Mouse (Mus musculus): Measurements from ENCODE around the gene Kcnk7.

Gene Kcnk7

DNA sequence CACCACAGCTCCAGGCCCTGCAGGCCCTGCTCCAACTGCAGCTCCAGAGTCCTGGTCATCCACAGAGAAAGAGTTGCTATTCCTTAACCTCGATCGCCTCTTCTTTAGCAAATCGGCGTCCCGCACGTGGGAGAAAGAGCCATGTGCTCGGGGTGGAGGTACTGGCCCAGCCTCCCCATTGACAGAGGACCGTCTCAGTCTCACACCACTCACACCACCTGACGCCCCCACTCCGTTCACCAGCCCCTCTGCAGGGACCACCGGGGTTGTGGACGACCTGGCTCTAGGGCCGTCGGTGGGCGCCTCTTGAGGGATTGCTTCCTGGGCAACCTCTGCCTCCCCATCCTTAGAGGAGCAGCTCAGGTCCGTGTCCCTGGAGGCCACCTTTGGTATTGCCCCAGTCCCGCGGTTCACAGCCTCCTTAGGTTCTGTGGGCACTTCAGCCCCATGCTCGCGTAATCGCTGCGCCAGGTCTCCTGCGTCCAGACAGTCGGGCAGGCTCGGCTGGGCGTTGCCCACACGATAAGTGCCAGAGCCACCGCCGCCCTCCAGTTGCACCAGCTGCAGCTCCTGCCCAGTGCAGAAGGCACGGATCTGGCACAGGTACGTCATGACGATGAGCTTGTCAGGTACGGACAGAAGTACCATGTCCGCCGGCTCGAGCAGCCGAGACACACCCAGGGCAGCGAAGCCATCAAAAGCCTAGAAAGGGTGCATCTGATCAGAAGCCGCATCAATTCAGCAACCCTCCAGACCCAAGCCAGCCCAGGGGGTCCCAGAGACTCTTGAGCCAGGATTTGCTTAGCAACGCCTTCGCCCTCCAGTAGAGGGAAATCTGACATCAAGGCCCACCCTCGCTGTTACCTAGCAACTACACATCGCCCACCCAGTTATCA is 11.9 kb downstream of the Kcnk7 start:
- in situ Hi-C loops (cut with MboI; ENCODE audit: low pct_unique_long_range_greater_than_20kb in 1 of 2, low sequenced_read_pairs in 2 of 2, unreplicated experiment in 1 of 2) = no loop called here

DNA sequence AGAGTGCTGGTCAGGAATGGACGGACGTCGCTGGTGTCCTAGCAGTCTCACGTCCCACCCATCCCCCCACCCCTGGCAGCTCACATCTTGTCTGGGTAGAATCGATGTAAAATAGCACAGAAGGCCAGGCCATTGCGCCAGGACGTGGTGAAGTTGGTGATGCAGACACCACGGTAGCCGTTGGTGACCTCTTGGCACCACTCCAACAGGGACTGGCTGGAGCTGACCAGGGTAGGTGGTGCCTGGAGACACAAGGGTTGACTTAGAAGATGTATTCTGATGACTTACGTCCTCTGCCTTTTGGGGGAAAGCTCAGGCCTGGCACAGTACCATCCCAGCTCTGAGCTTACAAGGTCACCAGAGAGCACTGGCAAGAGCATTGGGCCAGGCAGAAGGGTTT is 12.8 kb downstream of the Kcnk7 start:
- in situ Hi-C loops (cut with MboI; ENCODE audit: low pct_unique_long_range_greater_than_20kb in 1 of 2, low sequenced_read_pairs in 2 of 2, unreplicated experiment in 1 of 2) = no loop called here

DNA sequence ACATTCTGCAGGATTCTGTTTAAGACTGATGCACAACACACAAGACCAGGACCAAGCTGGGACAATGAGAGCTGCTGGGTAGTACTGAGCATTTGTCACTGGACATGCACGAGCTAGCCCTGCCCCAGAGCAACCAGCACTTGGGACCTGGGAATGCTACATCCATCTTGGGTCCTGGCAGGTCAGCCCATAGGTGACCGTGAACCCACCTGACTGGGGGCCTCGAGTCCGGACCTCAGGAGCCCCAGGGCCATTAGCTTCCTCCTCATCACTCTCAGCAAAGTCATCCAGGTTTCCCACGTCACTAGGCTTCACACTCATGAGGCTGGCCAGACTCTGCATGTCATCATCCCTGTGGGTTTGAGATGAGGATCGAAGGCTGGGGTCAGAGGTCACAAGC is 17.1 kb downstream of the Kcnk7 start:
- in situ Hi-C loops (cut with MboI; ENCODE audit: low pct_unique_long_range_greater_than_20kb in 1 of 2, low sequenced_read_pairs in 2 of 2, unreplicated experiment in 1 of 2) = no loop called here

DNA sequence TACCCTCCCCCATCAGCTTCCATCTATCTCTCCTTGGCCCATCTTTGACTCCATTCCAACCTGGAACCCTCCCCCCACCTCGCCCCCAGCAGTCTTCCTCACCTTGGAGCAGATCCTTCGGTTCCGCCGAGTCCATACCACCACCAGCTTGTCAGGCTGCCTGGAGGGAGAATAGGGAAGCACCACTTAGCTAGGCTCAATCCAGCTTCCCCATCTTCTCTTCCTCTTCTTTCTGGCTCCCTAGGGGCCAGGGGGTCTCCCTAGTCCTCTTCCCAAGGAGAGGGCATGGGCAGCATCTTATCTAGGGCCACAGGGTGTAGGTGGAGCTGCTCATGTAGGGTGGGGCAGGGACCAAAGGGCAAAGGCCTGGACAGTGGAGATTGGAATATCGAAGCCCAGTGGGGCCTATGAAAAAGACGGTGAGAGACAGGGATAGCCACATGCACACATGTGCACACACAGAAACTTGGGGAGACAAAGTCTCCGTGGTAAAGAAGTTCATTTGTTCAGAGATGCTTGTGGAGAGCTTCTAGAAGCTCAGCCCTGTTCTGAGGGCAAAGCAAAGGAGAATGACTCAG is 18.8 kb downstream of the Kcnk7 start:
- in situ Hi-C loops (cut with MboI; ENCODE audit: low pct_unique_long_range_greater_than_20kb in 1 of 2, low sequenced_read_pairs in 2 of 2, unreplicated experiment in 1 of 2) = no loop called here

DNA sequence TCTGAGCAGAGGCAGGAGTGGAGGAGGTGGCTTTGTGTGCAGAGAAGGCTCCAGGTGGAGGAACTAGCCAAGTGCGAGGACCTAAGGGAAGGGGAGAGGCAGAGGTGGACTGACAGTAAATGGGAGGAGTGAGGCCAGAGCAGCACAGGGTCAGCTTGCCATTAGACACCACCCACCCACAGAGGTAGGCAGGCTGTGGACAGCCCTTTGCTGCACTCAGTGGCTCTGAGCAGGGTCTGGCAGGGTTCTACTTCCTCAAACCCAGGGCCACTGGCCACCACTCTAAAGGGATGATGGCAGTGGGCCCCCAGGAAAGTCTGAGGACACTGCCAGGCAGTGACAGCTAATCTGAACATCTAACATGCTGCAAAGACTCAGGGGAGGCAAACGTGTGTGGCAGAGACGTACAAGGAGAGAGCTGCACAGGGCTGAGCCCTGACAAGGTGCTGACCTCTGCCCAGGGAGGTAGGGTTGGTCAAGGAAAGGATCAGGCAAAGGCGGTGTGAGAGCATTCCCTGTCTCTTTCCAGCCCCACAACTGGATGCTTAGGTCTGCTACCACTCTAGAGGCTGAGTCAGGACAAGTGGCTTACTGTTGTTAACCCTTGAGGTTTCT is 19.9 kb downstream of the Kcnk7 start:
- in situ Hi-C loops (cut with MboI; ENCODE audit: low pct_unique_long_range_greater_than_20kb in 1 of 2, low sequenced_read_pairs in 2 of 2, unreplicated experiment in 1 of 2) = no loop called here

DNA sequence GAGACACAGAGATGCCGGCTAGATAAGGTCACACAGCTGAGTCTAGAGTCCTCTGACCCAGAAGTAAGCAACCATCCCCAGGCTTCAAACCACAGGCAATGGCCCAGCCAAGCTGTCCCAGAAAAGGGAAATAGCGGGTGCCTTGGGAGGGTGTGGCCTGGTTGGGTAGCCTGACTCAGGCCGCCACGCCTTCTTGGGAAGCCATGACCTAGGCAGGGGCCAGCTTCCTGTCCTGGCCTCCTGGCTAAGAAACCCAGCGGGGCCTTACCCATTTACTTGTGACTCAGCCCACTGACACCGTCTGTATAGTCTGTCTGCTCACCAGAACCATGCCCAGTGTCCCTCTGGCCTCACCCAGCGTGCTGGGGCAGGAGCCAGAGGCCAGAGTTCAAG is 20.4 kb downstream of the Kcnk7 start:
- in situ Hi-C loops (cut with MboI; ENCODE audit: low pct_unique_long_range_greater_than_20kb in 1 of 2, low sequenced_read_pairs in 2 of 2, unreplicated experiment in 1 of 2) = no loop called here

DNA sequence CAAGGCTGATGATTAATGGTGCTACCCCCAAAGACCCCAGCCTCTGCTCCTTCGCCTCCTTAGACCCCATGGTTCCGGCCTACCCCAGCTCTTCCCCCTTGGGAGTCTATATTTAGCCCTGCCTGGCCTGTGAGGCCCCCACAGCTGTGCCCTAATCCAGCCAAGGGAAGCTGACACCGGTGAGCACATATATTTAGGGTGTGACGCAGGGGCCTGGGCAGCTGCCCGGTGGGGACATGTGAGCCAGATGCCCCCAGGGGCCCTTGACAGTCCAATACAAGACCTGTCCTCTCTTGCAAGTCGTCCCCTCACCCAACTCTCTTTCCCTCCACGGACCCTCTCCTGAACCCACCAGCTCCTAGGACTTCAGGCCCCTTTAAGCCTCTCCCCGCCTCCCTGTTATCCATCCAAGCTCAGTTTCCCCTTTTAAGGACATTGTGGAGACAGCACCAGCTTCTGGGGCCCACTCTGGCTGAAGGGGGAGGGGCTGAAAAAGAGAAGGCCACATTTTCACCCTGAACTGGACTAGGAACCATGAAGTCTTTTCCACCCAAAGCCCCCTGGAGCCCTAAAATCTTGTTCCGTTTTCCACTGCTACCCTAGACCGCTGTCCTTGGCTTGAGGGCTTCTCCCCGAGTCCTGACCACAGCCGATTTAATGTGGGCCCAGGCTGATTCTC is 21.0 kb downstream of the Kcnk7 start:
- in situ Hi-C loops (cut with MboI; ENCODE audit: low pct_unique_long_range_greater_than_20kb in 1 of 2, low sequenced_read_pairs in 2 of 2, unreplicated experiment in 1 of 2) = no loop called here

DNA sequence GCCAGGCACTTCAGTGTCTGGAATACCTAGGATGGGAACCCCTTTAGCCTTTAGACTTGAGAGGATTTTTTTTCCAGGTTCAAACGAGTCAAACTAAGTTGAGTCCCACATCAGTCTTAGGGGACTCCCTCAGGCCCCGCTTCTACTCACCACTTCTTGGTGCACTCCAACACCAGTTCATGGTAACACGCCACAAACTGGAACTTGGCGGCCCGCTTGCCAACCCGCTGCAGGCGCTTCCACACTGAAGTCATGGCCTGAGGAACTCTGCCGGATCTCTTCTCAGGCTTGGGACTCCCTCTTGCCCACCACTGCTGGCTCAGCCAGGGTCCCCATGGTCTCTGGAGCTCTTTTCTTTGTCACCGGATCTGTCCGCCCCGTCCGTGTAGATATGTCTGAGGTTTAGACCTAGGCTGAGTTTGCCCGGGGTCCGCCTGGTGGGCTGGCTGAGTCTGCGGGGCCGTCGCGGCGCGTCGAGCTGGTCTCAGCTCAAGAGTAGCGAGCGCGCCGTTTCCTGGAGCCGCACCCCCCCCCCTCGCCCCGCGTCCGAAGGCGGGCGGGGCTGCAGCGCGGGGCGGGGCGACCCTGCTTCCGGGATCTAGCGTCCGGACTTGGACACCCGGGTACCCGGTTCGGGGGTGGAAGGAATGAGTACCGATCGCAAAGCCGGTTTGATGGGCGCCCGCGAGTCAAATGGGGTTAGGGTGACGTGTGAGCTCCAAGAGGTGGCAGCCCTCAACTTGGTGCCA is 21.8 kb downstream of the Kcnk7 start, which contains the start of gene Ehbp1l1:
TSS of gene Ehbp1l1 (minus strand) at position 551 of the 749 bp plus-strand sequence.
- in situ Hi-C loops (cut with MboI; ENCODE audit: low pct_unique_long_range_greater_than_20kb in 1 of 2, low sequenced_read_pairs in 2 of 2, unreplicated experiment in 1 of 2) = no loop called here

DNA sequence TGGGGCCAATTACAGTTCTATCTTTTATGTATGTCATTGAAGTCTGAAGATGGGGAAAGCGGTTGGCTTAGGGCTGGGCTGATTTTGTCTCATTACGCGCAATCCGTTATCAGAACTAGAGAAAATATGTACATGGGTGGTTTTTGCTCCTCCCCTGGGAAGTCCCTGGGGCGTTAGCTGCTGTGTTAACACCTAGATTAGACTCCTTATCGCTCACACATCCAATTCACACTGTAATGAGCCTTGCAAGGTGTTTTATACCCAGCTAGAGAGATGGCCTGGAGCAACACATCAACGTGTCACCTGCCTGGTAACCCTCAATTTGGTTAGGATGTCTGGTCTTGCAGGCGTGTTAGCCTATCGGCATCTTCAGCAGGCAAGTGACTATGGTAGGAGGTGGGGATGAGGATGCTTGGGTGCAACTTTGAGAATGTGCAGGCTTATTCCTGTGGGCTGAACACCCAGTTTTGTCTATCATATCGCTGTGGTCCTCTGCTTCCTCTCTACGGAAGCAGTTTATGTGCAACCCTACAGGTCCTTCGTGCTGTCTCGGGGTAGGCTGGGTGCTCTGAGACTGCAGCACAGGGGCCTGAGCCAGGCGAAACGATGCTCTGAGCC is 22.9 kb downstream of the Kcnk7 start:
- in situ Hi-C loops (cut with MboI; ENCODE audit: low pct_unique_long_range_greater_than_20kb in 1 of 2, low sequenced_read_pairs in 2 of 2, unreplicated experiment in 1 of 2) = no loop called here

DNA sequence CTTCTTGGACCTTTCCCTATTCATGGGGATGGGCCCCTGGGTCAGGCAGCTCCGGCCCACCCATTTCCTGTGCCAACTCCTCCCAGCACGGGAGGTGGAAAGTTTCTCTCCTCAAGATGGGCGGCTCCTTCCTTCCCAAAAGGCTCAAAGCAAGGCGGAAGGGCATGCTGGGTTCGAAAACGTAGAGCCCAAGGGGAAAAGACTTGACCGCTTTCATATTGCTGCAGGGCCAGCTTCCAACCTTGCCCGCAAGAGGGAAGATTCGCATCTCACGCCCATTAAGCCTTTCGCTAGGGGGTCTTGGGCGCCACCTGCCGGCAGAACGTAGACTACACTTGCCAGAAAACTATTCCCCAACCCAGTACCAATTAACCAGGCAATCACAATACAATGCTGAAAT is 23.5 kb downstream of the Kcnk7 start:
- in situ Hi-C loops (cut with MboI; ENCODE audit: low pct_unique_long_range_greater_than_20kb in 1 of 2, low sequenced_read_pairs in 2 of 2, unreplicated experiment in 1 of 2) = no loop called here

DNA sequence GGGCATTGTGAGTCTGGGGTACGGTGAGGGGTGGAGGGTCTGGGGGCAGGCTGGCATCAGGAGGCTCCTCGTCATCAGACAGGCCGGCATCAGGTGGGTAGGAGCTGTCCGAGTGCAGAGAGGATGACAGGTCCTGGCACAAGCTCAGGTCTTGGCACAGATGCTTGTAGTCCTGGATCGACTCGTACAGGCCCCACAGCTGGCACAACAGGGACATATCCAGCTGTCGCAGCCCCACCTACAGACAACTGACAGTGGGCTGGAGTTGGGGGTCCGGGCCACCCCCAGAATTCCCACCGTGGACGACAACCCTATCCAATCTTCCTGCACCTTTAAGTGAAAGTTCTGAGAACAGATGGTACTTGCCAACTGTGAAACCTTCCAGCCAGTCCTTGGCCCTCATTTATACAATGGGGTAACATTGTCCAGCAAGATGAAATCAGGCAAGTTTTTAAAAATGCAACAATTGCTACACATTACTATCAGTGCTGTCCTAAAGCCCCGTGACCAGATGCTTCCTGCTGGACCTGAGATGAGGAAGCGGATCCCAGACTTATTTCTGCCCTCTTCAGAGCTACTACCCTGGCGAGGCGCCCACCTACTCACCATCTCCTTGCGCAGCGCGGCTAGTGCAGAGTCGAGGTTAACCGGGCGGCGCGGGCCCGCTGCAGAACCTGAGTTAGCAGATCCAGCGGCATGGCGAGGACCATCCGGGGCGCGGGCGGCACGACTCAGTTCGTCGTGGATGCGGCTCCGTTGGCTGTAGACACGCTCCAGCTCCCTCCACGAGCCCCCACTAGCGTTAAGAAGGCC is 24.7 kb downstream of the Kcnk7 start:
- in situ Hi-C loops (cut with MboI; ENCODE audit: low pct_unique_long_range_greater_than_20kb in 1 of 2, low sequenced_read_pairs in 2 of 2, unreplicated experiment in 1 of 2) = no loop called here

DNA sequence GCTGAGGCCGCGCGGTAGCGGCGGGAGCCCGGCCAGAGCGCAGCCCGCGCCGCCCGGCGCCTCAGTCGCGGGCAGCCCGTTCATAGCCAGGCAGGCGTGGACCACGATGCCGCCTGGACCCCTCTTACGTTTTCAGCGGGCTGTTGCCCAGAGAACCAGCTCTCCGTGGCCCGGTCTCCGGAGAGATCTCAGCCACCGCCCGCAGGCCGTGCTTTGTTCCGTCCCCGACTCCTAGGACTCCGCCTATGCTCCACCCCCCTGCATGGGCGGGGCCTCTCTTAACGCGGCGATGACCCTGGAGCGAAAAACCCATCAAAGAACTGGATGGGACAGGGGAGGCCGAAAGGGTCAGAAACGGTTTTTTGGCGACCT is 25.3 kb downstream of the Kcnk7 start, which contains the start of gene Fam89b:
TSS of gene Fam89b (minus strand) at position 210 of the 372 bp plus-strand sequence.
- in situ Hi-C loops (cut with MboI; ENCODE audit: low pct_unique_long_range_greater_than_20kb in 1 of 2, low sequenced_read_pairs in 2 of 2, unreplicated experiment in 1 of 2) = no loop called here

DNA sequence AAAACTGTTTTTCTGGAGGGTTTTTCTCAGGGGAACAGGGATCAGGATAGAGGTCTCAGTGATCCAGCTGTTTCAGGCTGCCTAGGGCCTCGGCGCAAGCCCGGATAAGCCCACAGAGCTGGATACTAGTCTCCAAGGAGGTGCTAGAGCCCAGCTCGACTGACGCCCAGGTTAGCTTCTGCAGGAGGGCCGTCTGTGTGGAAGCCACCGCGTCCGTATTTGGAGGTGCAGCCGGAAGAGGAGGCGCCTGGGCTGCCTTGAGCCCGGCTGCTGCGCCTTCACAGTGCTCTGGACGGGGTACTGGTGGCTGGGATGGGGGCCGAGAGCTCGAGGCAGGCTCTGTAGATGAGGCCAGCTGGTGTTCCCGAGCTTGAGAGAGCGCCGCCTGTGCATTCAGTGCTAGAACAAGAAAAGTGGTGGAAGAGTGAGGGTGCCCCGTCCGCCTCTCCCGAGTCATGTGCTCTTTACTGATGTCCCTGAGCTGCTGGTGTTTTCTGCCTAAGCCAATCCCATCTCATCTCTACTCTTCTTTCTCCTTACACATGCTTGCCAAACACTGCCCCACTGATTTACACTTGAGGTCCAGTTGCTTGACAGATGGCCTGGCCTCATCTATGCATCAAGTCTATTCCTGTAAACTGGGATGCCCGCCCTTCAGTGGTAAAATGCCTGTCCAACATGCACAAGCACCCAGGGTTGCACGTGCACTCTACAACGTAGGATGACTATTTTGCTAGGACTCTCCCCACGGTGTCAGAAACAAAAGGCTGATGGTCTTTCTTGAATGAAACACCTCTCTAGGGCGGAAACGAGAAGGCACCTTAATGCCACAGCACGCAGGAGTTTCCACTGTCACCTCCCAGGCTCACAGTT is 26.4 kb downstream of the Kcnk7 start:
- in situ Hi-C loops (cut with MboI; ENCODE audit: low pct_unique_long_range_greater_than_20kb in 1 of 2, low sequenced_read_pairs in 2 of 2, unreplicated experiment in 1 of 2) = no loop called here

DNA sequence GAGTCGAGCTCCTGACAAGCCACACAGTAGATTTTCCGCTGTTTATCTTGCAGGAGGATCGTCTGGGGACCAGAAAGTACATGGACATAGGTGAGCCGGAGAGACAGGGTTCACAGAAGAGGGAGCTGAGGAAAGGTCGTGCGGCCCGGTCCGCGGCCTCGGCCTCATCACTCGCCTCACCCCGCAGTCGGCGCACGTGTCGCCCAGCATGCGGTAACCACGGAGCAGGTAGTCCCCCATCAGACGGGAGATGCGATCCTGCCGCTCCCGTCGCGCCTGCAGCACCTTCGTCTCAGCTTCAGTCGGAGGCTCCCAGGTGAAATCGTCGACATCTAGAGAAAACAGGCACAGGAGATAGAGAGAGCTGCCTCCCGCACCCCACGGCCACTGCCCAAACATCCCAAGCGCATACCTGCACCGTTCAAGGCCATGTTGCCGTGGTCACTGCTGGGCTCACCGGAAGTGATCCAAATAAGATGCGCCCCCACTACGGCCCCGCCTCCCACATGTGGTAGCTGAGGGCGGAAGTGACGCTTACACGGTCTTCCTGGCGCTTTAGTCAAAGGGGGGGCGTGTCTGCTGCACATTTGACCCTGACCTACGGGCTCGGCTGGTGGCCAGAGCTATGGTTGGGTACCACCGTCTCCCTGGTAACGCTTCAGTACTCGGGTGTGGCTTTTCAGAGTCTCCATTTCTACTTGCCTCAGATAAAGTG is 27.3 kb downstream of the Kcnk7 start:
- in situ Hi-C loops (cut with MboI; ENCODE audit: low pct_unique_long_range_greater_than_20kb in 1 of 2, low sequenced_read_pairs in 2 of 2, unreplicated experiment in 1 of 2) = no loop called here

DNA sequence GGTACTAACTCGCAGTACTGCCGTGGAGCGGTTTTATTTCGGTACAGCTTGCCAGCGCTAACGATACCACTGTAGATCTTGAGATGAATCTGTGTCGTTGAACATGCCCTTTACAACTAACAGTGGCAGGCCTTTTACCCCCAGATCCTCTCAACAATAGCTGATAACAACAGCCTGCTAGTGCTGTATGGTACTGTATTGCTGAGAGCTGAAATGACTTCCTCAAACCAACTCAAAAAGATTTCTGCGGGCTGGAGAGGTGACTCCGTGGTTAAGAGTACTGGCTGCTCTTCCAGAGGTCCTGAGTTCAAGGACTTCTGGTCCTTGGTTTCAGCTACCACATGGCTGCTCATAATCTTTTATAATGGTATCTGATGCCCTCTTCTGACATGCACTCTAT is 30.2 kb downstream of the Kcnk7 start:
- in situ Hi-C loops (cut with MboI; ENCODE audit: low pct_unique_long_range_greater_than_20kb in 1 of 2, low sequenced_read_pairs in 2 of 2, unreplicated experiment in 1 of 2) = no loop called here

DNA sequence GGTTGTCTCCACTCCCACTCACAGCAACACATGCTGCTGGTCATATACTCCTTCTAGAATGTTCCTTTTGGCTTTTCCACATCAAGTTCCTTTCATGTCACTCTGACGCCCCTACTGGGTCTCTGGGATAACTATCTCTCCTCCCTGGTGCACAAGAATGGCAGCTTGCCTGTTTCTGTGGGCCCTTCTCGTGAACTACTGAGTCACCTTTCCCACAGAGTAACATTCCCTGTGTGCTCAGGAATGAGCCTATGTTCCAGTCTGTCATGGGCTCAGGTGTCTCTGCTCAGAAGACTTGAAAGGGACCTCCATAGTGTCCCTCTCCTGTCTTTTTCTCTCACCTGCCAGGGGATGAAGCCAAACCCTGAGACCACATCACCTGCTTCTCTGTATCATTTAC is 35.3 kb downstream of the Kcnk7 start:
- in situ Hi-C loops (cut with MboI; ENCODE audit: low pct_unique_long_range_greater_than_20kb in 1 of 2, low sequenced_read_pairs in 2 of 2, unreplicated experiment in 1 of 2) = no loop called here
